Mouse (Mus musculus): ENCODE measurements around the gene Coro7. TPM values are rescaled to one million over a fixed set of nuclear protein-coding genes. Genes with fewer than 3 reads are reported as not detected.

Gene Coro7
- polyA plus RNA-seq, 1 experiment from 2014 or later = 23.3 TPM

Other genes starting within 250 kb of the Coro7 start
- 23.3 and 23.7 TPM in 2 replicates for gene Srl, start 138.0 kb downstream of the Coro7 start, polyA plus RNA-seq (2014; fragmentation: Nextera tagmentation; extraction: Ambion mirVana)
- gene Tfap4, start 119.9 kb downstream of the Coro7 start, polyA plus RNA-seq (2014; fragmentation: Nextera tagmentation; extraction: Ambion mirVana) = 27.7 and 28.6 TPM in 2 replicates
- gene Glis2, start 85.1 kb downstream of the Coro7 start, polyA plus RNA-seq (2014; fragmentation: Nextera tagmentation; extraction: Ambion mirVana) = 31.3 and 34.5 TPM in 2 replicates
- gene Pam16, start 54.8 kb downstream of the Coro7 start, polyA plus RNA-seq (2014; fragmentation: Nextera tagmentation; extraction: Ambion mirVana) = 87.4 and 91.4 TPM in 2 replicates
- gene Vasn, start 39.8 kb downstream of the Coro7 start, polyA plus RNA-seq (2014; fragmentation: Nextera tagmentation; extraction: Ambion mirVana) = 7.6 and 7.7 TPM in 2 replicates
- 57.7 and 60.7 TPM in 2 replicates for gene Dnaja3, start 39.8 kb downstream of the Coro7 start, polyA plus RNA-seq (2014; fragmentation: Nextera tagmentation; extraction: Ambion mirVana)
- 212 and 220 TPM in 2 replicates for gene Nmral1, start 39.6 kb upstream of the Coro7 start, polyA plus RNA-seq (2014; fragmentation: Nextera tagmentation; extraction: Ambion mirVana)
- gene Hmox2, start 46.6 kb upstream of the Coro7 start, polyA plus RNA-seq (2014; fragmentation: Nextera tagmentation; extraction: Ambion mirVana) = 74.3 and 80.3 TPM in 2 replicates
- 107 and 109 TPM in 2 replicates for gene Cdip1, start 110.5 kb upstream of the Coro7 start, polyA plus RNA-seq (2014; fragmentation: Nextera tagmentation; extraction: Ambion mirVana)
- gene 4930562C15Rik, start 155.6 kb upstream of the Coro7 start, polyA plus RNA-seq (2014; fragmentation: Nextera tagmentation; extraction: Ambion mirVana) = 0.36 TPM in 1 of 2 replicates, not detected in the other
- 23.9 TPM in 2 replicates for gene Ubald1, start 200.5 kb upstream of the Coro7 start, polyA plus RNA-seq (2014; fragmentation: Nextera tagmentation; extraction: Ambion mirVana)
- gene Mgrn1, start 206.5 kb upstream of the Coro7 start, polyA plus RNA-seq (2014; fragmentation: Nextera tagmentation; extraction: Ambion mirVana) = 69.9 and 77.2 TPM in 2 replicates

All from forebrain, embryonic 11.5 days (tissue).